Mouse (Mus musculus) telencephalon, adult 2 months (tissue): Measurements from ENCODE around the gene Kirrel3.

Source experiments
- DNase-seq: peaks from one replicate; pipeline ENCODE4 v3.0.0-alpha.2; 2011; ENCODE audit warnings: low read depth, low spot score

Gene Kirrel3

GRCm38 (mm10) chr9:34498651-34499050, 13.0 kb downstream of the Kirrel3 start:
- DNase-seq: peak; percentile 53

GRCm38 (mm10) chr9:34507164-34507563, 21.5 kb downstream of the Kirrel3 start:
- no peak for DNase-seq

- DNase-seq: no peak
Measured at GRCm38 (mm10) chr9:34518861-34519260, 33.2 kb downstream of the Kirrel3 start.

DNA sequence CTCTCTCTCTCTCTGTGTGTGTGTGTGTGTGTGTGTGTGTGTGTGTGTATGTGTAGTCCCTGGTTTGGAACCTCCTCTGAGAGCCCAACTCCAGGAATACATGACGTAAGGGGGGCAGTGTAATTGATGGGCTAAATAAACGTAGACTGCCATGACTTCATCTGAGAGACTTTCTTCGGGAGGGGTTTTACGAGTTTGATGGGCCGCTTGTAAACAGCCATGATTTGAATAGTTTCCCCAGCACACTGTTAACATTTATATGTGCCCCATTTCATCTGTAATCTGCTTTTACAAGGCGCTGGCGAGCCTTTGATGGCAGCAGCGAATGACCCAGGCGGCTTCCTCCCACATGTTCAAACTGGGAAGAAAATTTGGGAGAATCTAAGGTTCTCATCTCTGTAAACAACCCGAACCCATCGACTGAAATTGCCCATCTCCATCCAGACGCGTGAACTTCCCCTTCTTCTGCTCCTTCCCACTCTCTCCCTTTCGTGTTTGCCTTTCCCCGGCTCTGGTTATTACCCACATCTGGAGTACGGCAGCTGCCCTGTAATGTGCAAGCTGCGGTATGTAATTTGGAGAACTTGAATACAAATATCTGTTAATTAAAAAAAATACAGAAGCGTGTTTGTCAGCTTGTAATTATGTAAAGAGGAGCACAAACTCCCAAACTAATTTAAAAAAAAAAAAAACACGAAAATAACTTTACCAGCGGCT, 34.7 kb downstream of the Kirrel3 start:
- DNase-seq: no peak

DNA sequence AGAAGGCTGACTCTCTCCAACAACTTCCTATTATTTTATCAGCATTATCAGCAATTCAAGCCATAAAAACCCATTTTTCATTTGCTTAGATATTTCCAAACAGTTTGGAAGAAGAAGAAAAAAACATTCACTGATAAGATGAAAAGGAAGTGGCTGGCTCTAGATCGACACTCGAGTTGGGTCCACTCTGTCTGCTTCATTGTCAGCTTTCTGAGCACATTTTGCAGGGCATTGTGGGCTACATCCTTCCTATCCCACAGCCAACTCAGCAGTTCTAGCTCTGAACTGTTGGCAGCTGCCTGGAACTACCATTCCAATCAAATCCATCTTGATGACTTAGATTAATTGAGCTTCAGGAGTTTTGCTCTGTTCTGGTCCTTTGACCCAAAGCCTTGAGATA, 40.0 kb downstream of the Kirrel3 start:
- DNase-seq: no peak

GRCm38 (mm10) chr9:34538591-34539335, 53.1 kb downstream of the Kirrel3 start:
- DNase-seq: peak; percentile 93

GRCm38 (mm10) chr9:34541908-34542307, 56.2 kb downstream of the Kirrel3 start:
- DNase-seq: peak; percentile 59

DNA sequence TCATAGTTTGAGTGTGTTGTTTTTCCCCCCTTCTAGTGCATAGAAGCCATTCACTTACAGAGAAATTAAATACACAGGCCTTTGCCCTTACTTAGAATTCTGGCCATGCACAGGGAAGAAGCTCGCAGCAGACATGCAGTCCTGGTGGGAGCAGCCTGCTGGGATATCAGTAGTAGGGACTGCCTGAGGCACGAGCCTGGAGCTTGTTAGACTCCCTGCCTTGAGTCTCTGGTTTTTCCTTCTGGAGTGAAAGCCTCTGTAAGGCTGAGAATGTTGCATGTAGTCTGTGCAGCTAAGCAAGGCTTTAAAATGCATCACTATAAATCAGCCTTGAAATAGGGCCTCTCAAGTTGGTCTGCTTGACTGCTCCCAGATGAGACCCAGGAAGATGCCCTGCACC, 70.0 kb downstream of the Kirrel3 start:
- DNase-seq: no peak

DNA sequence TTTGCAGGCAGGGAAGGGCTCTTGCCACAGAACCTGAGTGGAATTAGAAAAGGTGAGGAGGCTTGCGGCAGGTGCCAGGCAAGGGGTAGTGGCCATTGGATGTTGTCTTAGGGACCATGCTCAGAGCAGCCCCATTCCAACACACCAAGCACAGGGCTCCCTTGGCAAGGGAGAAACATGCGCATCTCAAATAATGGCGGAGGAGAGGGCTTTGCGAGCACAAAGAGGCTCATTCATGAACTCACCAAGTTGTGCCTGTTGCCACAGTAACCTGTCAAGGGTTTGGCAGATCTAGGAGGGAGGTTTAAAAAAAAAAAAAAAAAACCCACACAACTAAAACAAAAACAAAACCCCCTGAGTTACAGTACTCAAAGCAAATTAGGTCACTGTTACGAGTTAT, 72.2 kb downstream of the Kirrel3 start:
- DNase-seq: no peak

GRCm38 (mm10) chr9:34558291-34558899, 72.7 kb downstream of the Kirrel3 start:
- DNase-seq: no peak

DNA sequence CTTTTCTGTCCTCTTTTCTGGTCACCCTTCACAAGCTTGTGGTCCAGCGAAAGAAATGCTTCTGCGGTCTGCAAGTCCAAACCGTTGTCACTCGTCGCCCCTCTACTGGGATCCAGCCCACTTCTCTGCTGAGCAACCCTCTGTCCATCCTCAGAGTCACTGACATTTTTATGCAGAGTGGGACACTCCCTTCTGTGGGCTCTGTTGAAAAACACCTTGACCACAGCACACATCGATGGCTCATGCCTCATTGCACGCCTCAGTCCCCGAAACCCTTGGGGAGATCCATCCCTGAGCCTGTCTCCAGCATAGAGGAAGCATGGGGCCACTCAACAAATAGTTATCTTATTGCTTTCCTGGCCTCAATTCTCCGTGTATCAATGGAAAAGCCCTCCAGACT, 73.4 kb downstream of the Kirrel3 start:
- no peak for DNase-seq

DNA sequence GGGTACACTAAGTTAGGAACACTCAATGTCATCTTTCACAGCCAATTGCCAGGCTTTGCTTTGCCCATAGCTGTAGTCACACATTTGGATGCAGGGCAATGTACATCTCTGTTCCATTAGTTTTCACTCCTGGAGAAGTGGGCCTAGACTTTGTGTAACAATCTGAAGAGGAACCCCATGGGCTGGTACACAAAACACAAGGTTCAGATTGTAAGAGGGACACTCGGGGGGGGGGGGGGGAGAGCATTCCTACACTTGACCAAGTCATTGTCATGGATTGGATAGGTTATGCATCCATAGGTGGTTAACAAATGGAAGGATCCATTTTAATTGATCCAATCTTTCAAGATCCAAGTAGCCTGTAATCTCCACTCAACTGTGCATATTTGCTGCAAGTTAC, 75.6 kb downstream of the Kirrel3 start:
- DNase-seq: no peak

GRCm38 (mm10) chr9:34562437-34563000, 76.8 kb downstream of the Kirrel3 start:
- DNase-seq: no peak

DNA sequence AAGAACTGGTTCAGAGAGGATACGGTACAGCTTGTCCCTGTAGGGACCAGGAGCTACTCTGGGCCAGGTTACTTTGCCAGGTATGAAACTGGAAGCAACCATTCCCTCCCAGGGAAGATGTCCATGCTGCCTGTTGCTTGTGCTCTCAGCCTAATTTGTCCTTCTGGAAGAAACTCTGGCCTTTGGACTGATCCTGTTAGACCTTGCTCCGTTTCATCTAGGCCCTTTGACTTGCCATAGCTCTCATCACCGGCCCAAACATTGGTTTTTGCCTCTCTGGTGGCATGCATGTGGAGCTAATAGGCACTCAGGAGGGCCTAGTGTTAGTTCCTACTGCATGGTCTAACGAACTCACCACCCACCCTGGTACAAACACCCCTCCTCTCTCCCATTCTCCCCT, 88.2 kb downstream of the Kirrel3 start:
- DNase-seq: no peak

DNA sequence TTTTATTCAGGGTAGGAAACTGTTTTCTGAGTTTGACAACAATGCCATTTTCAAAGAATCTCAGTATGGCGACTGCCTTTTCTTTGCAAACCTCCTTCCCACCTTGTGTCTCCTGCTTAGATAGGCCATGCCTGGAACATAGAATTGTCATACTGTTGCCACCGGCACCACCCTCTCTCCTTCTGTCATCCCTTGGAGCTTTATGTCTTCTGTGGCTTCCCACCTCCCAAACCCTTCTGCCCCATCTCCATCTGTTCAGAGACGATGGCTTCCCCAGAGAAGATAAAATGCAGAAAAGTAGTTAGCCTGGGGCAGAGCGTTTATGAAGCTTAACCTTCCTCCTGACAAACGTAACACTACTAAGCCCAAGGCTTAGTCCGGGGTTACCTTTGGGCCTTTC, 88.9 kb downstream of the Kirrel3 start:
- DNase-seq: peak; percentile 71

GRCm38 (mm10) chr9:34579174-34579573, 93.5 kb downstream of the Kirrel3 start:
- no peak for DNase-seq

DNA sequence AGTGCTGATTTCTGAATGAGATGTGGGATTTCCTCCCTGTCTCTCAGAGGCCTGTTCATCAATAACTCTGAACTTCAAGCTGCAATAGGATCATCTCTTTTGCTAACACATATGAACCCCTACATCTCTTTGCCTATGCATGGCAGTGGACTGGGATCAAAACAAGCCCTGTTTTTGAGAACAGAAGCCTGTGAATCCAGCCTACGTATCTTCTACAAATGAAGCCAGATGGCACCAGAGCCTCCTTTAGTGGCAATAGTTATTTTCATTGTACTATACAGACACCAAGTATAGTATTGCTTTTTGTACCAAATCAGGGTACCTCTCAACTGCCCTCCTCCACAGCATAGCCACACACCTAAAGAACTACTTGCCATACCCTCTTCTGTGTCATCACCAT, 94.4 kb downstream of the Kirrel3 start:
- DNase-seq: peak; percentile 54

DNA sequence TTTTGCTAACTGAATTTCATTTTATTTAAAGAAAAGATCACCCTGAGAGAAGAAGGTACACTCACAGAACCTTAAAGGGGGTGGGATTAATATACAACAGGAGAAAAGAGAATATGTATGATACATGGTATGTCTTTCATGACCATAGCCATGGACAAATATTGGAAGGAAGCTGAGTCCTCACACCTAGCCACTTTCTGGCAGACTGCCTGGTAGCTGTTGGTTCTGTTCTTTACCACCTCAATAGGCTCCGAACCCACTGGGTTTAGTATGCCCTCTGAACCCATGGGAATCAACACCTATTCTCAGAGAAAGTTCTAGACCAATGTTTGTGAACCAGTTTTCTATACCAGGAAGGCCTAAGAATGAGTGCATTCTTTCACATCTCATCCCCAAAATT, 96.8 kb downstream of the Kirrel3 start:
- no peak for DNase-seq

DNA sequence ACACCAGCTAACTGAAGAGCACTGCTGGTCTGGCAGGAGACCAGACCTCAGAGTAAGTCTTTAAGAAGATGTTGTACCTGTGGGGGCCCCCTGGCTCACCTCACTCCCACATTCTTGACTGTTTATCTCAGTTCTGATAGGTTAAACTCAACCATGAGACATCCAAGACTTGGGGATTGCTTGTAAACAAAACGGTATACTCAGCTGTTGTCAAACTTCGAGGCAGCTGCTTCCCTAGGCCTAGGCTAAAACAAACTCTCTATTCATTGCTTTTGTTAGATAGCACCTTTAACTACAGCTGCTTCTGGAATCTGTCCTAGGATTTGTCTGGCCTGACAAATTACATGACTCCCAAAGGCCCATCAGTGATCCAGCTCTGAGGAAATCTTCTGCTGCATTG, 99.8 kb downstream of the Kirrel3 start:
- no peak for DNase-seq

GRCm38 (mm10) chr9:34586080-34586479, 100.4 kb downstream of the Kirrel3 start:
- DNase-seq: no peak

GRCm38 (mm10) chr9:34589799-34590198, 104.1 kb downstream of the Kirrel3 start:
- no peak for DNase-seq

DNA sequence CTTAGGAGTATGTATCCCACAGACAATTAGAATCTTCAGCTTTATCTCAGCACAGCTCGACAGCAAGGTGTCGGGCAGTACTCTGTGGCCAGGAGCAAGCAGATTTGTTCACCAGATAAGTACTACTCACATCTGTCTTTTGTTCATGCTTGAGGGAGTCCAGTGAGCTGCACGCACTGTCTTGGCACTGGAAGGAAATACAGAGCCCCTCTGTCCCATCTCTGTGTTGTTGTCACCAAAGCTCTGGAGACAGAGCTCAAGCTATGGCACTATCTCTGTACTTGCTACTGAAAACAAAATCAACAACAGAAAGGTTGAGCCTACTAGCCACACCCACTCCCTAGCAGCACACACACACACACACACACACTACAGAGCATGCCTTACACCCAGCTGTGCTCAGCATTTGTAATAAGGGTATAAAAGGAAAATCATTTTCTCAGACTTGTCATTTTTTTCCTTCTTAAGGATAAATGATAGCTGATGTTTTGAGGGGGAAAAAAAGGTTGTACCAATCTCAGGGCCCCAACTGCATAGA, 106.4 kb downstream of the Kirrel3 start:
- DNase-seq: no peak
